Mouse (Mus musculus) large intestine, adult 2 months (tissue): ENCODE measurements around the gene Tspo2. TPM values are rescaled to one million over a fixed set of nuclear protein-coding genes. Genes with fewer than 3 reads are reported as not detected.

Experiments used
- DNase-seq: peaks from one replicate; pipeline ENCODE4 v3.0.0-alpha.2; 2012; ENCODE audit warnings: low read depth, low spot score
- whole genome bisulfite sequencing: fragments of 180-500 bp; shearing (Covaris S2); methylation state at CpG from one replicate; pipeline ENCODE4 v1.1.7; 2018; 5-methylcytosine and 5-hydroxymethylcytosine counted together
- polyA plus RNA-seq: library from polyadenylated mRNA; depleted of rRNA; stranded (reverse); fragments of >200 nt; gene quantifications from 2 replicates; pipeline ENCODE4 v1.2.3, GENCODE M21; 2012

Gene Tspo2
- polyA plus RNA-seq, 1 experiment = 3.6 TPM

DNA sequence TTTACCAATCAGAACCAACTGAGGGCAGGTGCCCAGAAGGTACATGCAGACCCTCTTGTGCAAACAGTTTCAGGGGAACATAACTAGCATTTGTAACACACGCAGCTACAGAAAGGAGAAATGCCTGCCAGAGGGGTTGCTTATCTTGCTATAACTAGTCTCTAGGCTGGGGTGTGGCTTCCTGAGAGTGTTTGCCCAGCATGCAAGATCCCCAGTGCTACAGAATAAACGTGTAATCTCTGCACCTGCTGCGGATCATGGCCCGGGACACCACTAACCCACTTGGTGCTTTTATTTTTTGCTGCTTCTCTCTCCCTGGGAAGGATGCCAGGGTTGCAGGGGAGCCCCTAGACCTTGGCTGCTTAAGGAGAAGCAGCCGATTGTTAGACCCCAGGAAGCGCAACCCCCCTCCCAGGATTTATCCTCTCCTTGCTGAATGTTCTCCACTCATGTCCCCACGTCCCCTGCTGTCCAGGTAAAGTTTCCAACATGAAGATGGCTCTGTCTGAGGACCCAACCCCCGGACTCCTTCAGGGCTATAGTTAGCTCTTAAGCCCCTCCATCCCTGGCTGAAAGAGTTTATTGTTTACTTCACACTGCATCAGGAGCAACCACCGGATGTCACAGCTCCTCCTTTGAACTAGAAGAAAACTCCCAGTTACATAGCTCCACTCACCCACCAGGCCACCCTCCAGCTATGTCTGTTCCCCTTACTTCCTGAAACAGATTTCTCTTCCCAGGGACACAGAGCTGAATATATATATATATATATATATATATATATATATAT is 25.3 kb downstream of the Tspo2 start:
- no peak for DNase-seq
- 14% methylated on average over 9 of the region's 9 CpGs for WGBS

DNA sequence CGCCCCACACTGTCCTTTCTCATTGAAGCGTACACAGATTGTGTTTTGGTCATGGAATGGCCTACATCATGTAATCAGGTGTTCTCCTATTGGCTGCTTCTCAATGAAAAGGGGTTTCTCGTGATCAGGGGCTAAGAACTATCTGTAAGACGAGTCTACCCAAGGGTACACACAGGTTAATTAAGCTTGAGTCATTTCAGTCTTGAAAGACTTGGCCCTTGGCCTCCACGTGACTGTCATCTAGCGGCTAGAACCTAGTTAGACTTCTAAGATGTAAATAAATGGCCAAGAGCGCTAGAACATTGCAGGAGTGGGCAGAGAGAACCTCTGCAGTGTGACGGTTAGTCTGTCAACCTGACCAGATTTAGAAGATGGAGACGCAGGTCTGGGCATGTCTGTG is 27.1 kb downstream of the Tspo2 start:
- WGBS = 89% methylated on average over 9 of the region's 9 CpGs
- DNase-seq = no peak

DNA sequence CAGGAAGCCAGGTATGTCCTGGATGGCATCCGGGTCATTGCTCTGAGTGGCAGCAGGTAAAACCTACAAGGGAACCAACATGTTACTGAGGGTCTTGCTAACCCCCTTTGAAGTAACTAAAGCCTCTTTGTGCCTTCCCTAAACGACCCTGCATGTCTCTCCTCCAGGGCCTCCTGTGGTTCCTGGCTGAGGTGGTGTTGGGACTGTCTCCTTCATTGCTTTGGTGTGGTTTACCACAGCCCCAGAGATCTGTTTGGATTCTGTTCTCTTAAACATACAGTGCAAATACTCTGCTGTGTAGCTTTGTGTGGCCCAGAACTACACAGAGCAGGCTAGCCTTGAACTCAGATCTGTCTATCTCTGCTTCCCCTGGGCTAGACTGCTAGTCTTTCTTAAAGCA is 31.8 kb downstream of the Tspo2 start:
- DNase-seq = no peak
- WGBS = 57% methylated on average over 2 of the region's 2 CpGs

- no peak for DNase-seq
- 53% methylated on average over 1 of the region's 1 CpGs for WGBS
Measured at GRCm38 (mm10) chr17:48418781-48419180, 32.5 kb downstream of the Tspo2 start.

- WGBS = 23% methylated on average over 7 of the region's 7 CpGs
- no peak for DNase-seq
Measured at GRCm38 (mm10) chr17:48418174-48418573, 33.1 kb downstream of the Tspo2 start.

GRCm38 (mm10) chr17:48417521-48417920 is 33.8 kb downstream of the Tspo2 start:
- no peak for DNase-seq
- 62% methylated on average over 6 of the region's 6 CpGs for WGBS

- no peak for DNase-seq
- WGBS = 86% methylated on average over 14 of the region's 14 CpGs
Measured at GRCm38 (mm10) chr17:48416425-48417195, 34.7 kb downstream of the Tspo2 start.

DNA sequence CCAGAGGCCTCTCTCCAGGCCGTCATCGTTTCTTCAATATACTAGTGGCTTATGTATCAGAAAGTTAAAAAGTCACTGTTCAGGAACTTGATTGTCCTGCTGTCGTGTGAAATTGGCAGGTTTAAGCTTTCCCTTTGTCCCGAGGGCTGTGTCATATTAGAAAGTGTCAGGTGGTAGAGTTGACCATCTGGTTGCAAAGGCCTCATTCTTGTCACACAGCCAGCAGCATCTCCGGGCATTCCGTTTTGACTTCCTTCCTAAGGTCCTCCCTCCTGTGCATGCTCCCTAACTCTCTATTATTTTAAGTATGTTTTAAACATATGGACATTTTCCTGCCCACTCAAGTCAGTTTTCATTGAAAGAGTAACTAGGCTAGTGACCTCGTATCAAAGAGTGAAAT is 35.3 kb downstream of the Tspo2 start:
- WGBS = 75% methylated on average over 7 of the region's 7 CpGs
- DNase-seq = no peak

GRCm38 (mm10) chr17:48411241-48411640 is 40.1 kb downstream of the Tspo2 start:
- DNase-seq = no peak
- WGBS = 25% methylated on average over 8 of the region's 8 CpGs

DNA sequence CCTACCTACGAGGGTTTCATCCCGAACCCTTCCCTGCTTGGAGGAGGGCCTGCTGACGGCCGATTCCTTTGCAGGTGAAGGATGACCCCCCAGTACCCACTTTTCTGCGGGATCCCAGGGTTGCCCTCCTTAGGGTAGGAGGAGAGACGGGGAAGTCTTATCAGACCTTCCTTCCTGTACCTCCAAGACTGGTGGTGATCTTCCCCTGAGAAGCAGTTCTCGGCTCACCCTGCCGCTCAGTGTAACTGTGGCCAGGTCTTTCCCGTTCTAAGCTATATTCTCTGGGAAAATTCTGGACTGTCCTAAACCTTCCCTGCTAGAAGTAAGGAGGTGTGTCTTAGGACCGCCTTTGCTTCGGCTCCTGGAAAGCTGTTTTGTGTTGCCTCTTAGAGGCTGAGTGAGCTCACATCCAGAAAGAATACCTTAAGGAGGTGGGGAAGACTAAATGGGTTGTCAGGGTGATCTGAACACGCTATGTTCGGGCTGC is 41.0 kb downstream of the Tspo2 start:
- no peak for DNase-seq
- WGBS = under 1% methylated on average over 13 of the region's 13 CpGs

GRCm38 (mm10) chr17:48409380-48410298 is 41.7 kb downstream of the Tspo2 start, which contains the start of the genes Nfya and Oard1:
TSS of gene Nfya (minus strand) at chr17:48409906.
TSS of gene Oard1 (plus strand) at chr17:48410014.
- WGBS = under 1% methylated on average over 84 of the region's 84 CpGs

GRCm38 (mm10) chr17:48408526-48409291 is 42.6 kb downstream of the Tspo2 start:
- no peak for DNase-seq
- WGBS = under 1% methylated on average over 47 of the region's 47 CpGs

More at GRCm38 (mm10) chr17:48409380-48410298, 41.7 kb downstream of the Tspo2 start, which contains the start of the genes Nfya and Oard1:
- DNase-seq = peak; percentile 95

DNA sequence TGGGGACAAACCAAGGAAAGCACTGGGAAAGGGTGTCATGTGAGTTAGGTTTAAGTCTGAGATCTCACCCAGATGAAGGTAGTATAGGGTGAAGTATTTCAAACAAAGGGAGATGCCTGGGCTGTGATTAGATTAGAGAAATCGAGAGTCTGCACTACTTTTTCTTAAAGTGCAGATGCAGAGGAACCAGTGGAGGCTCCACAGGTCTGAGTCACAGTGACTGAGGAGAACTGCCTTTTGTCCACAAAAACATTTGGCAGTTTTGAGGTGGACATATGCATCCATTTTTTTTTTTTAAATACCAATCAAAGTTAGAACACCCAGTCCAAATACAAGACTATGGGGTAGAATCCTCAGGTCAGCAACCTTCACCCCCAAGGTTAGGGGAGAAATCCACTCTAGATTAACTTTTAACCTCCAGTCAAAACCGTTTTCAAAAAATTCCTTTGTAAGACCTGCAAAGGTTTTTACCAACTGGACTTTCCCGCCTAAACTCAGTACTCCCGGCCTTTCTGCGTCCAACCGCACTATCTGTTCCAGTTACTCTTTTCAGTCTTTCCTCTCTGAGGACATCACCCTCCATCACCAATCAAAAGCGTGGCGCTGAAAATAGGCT is 43.3 kb downstream of the Tspo2 start:
- DNase-seq = no peak
- 6% methylated on average over 8 of the region's 8 CpGs for WGBS

GRCm38 (mm10) chr17:48407154-48407553 is 44.2 kb downstream of the Tspo2 start:
- DNase-seq = no peak
- 67% methylated on average over 4 of the region's 4 CpGs for WGBS

DNA sequence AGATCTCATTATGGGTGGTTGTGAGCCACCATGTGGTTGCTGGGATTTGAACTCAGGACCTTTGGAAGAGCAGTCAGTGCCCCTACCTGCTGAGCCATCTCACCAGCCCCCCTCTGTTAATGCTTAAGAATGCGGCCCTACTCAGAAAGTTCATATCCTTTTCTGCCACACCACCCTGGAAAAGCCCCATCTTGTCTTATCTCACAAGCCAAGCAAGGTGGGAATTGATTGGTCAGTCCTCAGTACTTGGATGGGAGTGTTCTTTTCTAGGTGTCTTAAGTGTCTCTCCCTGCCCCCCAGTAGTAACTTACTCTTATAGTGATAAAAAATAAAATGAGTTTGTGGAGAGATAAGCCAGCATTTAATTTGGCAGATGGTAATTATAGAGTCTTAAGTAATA is 46.6 kb downstream of the Tspo2 start:
- 79% methylated on average over 1 of the region's 1 CpGs for WGBS
- DNase-seq = no peak

- DNase-seq = no peak
- WGBS = 46% methylated on average over 2 of the region's 2 CpGs
Measured at GRCm38 (mm10) chr17:48403848-48404247, 47.5 kb downstream of the Tspo2 start.

DNA sequence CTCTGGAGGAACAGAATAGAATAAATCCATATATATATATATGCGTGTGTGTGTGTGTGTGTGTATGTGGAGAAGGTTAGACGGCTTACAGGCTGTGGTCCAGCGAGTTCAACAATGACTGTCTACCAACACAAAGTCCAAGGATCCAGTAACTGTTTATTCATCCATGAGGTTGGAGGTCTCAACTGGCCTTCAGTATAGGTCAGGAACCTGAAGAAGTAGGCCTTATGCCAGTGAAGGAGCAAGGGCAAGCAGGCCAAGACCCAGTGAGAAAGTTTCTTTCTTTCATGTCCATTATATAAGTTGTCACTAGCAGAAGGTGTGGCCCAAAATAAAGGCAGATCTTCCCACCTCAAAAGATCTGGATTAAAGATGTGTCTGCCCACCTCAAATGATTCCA is 48.6 kb downstream of the Tspo2 start:
- 85% methylated on average over 3 of the region's 3 CpGs for WGBS
- no peak for DNase-seq

- DNase-seq = no peak
- WGBS = 78% methylated on average over 4 of the region's 4 CpGs
Measured at GRCm38 (mm10) chr17:48401710-48402109, 49.6 kb downstream of the Tspo2 start.
